Mouse (Mus musculus): ENCODE results near the gene Sox11.

DNA sequence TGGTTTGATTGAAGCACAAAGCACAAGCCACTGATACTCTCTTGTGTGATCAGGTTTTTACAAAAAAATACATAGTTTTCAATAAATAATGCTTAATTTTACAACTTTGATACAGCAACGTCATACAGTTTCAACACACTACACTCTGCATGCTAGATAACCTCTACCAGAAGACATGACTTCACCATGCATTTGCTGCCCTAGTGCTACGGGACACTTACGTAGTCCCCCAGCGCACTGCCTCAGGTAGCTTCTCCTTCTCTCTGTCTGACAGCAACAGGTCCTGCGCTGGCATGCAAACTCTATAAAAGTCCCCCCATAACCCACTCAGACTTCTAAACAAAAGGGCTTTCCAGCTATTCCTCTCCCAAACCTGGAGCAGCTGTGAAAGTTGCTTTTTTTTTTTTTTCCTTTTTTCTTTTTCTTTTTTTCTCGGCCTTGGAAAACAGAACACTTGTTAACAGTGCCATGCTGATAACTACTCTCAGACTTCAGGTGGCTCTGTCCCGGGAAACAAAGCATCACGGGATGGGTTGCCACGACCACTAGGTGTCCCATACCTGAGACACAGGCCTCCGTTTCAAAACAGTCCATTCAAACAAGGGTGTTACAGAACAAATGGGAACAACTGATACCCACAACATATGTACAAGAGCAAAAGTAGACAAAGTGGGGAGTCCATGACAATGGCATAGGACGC is 6.9 kb downstream of the Sox11 start:
- TF ChIP-seq CTCF (IDR thresholded peaks at IDR 0.05; ENCODE audit: insufficient read depth, low read length) (no peak), POLR2A (IDR thresholded peaks at IDR 0.05; ENCODE audit: borderline replicate concordance, extremely low read depth, low read depth, low read length) (no peak)

All from lung, adult 2 months (tissue).